Mouse (Mus musculus): ENCODE data around the gene Syne3.

GRCm38 (mm10) chr12:105012314-105012713 is 2.7 kb upstream of the Syne3 start:
- TF ChIP-seq POLR2A (IDR thresholded peaks at IDR 0.05; ENCODE audit: control insufficient read depth, extremely low read depth, insufficient read depth, low read length, poor library complexity), result no peak
- no peak for TF ChIP-seq CTCF (IDR thresholded peaks at IDR 0.05; ENCODE audit: borderline replicate concordance, control insufficient read depth, extremely low read depth, insufficient read depth, low read length, poor library complexity)

Measured in thymus, adult 2 months (tissue).